Mouse (Mus musculus): ENCODE data around the gene Zfp970.
"Not testable (repeated sequence)": the region's sequence is repeated elsewhere in the genome, so short reads cannot be mapped to it uniquely, and the experiment has no call there.

The Zfp970 gene

DNA sequence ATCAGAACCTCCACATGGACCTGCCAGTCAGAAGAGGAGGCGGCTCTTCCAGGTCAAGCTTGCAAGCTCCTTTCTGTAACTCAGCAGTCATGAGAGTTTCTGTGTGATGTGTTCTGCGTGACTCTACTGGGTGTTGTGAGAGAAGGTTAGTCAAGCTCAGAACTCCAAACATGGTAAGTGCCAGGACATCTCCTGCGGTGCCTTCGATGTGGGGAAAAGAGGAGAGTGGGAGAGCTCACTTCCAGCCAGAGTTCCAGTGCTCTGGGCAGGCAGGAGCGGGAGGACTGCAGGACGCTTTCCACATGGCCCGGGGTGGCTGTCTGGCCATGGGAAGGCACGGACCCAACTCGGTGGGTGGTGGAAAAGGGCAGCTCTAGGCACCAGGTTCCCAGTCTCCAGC is at the start of gene Zfp970:
TSS of gene Zfp970 (plus strand) at position 58 of the 400 bp plus-strand sequence.
- not testable (repeated sequence) for DNase-seq (ENCODE audit: low spot score in 2 of 2)

DNA sequence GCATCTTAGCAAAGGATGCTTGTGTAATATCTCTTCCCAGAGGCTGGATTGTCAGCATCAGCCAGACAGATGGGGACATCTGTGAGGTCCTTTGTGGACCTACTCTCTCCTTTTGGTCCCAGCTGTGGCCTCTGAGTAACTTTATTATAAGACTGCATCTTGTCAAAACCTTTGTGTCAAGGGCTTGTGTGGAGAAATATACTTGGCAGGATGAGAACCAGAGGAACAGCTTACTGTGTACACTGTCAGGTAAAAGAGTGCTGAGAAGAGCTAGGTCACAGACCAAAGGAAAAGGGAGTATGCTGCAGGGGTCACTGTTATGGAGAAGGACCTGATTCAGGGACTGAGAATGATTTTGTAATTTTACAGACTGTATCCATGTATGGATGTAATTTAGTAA is 3.7 kb downstream of the Zfp970 start:
- not testable (repeated sequence) for DNase-seq (ENCODE audit: low spot score in 2 of 2)

DNA sequence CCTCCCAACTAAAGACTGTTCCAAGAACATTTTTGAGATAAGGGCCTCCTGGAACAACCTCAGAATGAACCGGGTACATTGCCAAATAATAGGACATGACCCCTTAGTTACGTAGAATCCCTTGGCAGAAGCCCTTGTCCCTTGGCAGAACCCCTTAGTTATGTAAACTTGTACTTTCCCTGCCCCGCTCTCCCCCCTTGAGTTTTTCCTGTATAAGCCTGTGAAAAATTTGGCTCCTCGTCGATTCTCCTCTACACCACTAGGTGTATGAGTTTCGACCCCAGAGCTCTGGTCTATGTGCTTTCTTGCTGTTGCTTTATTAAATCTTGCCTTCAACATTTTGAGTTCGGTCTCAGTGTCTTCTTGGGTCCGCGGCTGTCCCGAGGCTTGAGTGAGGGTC is 7.7 kb downstream of the Zfp970 start:
- DNase-seq (ENCODE audit: low spot score in 2 of 2): not testable (repeated sequence)

GRCm38 (mm10) chr2:177481971-177482370 is 17.4 kb downstream of the Zfp970 start:
- DNase-seq (ENCODE audit: low spot score in 2 of 2): not testable (repeated sequence)

DNA sequence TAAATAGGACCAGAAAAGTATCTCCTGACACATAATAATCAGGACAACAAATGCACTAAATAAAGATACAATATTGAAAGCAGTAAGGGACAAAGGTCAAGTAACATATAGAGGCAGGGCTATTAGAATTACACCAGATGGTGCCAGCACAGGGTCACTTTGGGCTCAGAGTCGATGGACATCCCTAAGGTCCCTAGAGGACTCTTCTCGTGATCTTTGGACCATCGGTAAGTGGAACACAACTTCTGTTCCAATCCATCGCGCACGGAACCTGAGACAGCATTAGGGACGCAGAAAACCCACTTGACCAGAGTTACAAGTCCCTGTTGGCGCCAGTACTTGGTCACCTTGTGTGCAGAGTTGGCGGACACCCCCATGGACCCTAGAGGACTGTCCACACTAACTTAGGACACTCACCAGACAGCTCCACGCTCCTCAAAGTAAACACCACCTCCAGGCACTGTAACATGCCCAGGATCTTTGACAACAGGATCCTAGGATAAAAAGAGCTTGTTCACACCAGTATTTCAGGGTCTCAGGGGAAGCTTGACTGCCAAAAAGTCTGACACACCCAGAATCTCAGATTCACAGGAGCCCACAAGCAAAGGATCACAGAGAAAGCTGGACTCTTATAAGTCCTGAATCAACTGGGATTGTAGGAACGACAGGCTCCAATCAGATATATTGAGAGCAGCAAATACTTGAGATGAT is 18.9 kb downstream of the Zfp970 start:
- DNase-seq (ENCODE audit: low spot score in 2 of 2): not testable (repeated sequence)

GRCm38 (mm10) chr2:177498067-177498466 is 33.5 kb downstream of the Zfp970 start, which contains the start of gene Gm14403:
Gene Gm14403, plus strand, starts transcription at chr2:177498215.
- DNase-seq (ENCODE audit: low spot score in 2 of 2): not testable (repeated sequence)

- DNase-seq (ENCODE audit: low spot score in 2 of 2): not testable (repeated sequence)
Measured at GRCm38 (mm10) chr2:177499182-177499581, 34.6 kb downstream of the Zfp970 start.

DNA sequence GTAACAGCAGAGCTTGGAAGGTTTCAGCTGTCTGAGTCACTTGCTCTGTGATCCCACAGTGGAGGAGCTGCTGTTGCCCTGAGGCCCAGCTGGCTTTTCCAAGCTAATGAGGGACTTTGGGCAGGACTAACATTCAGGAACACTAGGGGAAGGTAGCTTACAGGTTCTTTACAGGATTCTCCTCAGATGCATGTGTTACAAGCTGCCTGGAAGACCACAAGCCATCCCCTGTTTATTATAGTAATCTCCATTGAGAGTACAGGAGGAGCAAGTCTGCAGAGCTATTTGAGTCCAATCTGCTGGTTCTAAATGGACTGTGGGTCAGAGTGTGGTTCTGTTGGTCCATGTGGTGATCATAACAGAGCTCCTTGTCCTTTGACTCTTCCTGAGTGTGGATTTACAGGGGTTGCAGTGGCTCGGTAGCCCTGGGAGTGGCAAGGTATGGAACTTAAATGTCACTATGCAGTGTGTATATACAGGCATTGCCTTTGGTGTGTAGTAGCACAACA is 40.7 kb downstream of the Zfp970 start:
- DNase-seq (ENCODE audit: low spot score in 2 of 2): not testable (repeated sequence)

DNA sequence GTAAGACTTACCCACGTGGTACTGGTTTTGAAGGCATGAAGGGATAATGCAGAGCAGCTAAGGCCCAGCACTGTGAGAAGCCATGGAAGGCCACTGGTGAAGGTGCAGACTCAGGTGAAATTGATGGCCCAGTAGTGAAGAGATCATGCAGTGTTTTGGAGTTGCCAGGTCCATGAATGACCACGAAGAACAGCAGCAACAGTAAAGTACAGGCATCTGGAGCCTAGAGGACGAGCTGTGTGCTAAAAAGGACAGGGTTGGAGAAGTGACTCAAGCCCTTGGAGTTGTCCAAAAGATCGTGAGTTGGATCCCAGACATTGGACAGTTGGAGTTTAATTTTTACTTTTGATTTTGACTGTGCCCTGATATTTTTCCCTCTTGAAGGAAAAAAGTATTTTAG is 46.8 kb downstream of the Zfp970 start:
- DNase-seq (ENCODE audit: low spot score in 2 of 2): not testable (repeated sequence)

DNA sequence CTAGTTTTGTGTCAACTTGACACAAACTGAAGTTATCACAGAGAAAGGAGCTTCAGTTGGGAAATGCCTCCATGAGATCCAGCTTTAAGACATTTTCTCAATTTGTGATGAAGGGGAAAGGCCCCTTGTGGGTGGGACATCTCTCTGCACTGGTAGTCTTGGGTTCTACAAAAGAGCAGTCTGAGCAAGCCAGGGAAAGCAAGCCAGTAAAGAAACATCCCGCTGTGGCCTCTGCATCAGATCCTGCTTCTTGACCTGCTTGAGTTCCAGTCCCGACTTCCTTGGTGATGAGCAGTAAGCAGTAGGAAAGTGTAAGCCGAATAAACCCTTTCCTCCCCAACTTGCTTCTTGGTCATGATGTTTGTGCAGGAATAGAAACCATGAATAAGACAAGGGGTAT is 47.4 kb downstream of the Zfp970 start:
- not testable (repeated sequence) for DNase-seq (ENCODE audit: low spot score in 2 of 2)

- not testable (repeated sequence) for DNase-seq (ENCODE audit: low spot score in 2 of 2)
Measured at GRCm38 (mm10) chr2:177513991-177514479, 49.5 kb downstream of the Zfp970 start.

DNA sequence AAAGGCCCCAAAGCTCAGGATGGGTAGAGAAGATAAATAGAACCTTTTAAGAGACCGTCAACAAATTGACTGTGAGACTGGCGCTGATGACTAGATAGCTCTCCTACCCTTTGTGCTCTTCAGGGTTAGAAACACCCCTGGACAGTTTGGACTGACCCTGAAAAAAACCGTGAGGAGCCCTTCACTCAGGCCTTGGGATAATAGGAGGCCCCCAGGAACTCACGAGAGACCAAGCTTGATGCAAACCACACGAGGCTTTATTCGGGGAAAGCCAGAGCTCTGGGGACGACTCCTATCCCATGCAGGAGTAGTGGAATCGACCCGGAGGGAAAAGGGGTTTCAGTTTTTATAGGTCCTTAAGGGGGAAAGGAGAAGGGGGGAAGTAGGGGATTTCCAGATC is 53.2 kb downstream of the Zfp970 start:
- DNase-seq (ENCODE audit: low spot score in 2 of 2): not testable (repeated sequence)

GRCm38 (mm10) chr2:177518354-177518753 is 53.8 kb downstream of the Zfp970 start:
- not testable (repeated sequence) for DNase-seq (ENCODE audit: low spot score in 2 of 2)

DNA sequence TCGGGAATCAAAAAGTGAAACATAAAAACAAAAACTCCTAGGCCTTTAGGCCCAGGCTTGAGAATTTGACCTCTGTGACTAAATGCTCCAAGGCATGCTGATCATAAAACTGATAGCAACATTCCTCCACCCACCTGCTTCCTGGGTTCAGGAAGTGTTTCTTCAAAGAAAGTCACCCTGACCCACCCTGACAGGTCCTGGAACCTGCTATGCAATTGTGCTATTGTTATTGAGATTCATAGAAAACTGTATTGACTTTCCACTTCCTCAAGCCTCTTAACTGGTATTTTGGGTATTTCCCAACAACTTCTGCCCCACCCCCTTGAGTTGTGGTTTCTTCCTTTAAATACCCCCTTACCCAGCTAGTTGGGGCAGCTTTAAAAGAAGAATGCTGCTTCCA is 54.4 kb downstream of the Zfp970 start:
- DNase-seq (ENCODE audit: low spot score in 2 of 2): not testable (repeated sequence)

GRCm38 (mm10) chr2:177520035-177520434 is 55.5 kb downstream of the Zfp970 start:
- no peak for DNase-seq (ENCODE audit: low spot score in 2 of 2)

DNA sequence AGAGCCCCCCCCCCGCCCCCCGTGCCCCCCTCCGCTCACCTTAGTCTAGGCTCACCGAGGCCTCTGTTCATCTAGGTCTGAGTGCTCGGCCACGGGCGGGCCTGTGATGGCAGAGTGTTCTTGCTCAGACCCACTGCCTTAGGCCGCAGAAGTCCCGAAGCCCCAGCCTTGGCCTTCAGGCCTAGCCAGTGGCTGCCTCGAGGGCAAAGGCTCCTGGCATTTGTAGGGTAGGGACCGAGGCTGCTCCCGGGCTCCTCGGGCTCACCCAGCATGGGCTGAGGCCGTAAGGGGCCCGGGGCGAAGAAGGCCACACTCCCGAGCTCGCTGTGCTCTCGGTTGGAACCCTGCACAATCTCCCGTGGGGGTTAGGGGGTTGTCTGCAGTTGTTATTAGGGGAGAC is 58.5 kb downstream of the Zfp970 start:
- no peak for DNase-seq (ENCODE audit: low spot score in 2 of 2)

DNA sequence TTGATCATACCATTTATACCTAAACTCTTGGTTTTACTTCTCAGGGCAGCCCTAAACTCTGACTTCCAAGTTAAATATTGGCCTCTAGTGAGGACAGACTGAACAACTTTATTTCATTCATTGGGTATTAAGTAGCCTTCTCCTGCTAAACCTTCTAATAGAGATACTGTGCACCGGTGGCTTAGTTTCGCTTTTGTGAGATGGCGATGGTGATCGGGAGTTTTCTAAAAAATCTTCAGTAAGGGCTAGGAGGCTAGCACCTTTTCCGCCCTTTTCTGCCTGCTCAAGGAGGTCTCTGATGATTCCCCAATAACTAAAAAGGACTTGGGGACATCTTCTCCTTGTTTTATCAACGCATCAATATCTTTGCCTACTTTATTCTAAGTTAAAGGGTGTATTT is 59.1 kb downstream of the Zfp970 start:
- DNase-seq (ENCODE audit: low spot score in 2 of 2): not testable (repeated sequence)

DNA sequence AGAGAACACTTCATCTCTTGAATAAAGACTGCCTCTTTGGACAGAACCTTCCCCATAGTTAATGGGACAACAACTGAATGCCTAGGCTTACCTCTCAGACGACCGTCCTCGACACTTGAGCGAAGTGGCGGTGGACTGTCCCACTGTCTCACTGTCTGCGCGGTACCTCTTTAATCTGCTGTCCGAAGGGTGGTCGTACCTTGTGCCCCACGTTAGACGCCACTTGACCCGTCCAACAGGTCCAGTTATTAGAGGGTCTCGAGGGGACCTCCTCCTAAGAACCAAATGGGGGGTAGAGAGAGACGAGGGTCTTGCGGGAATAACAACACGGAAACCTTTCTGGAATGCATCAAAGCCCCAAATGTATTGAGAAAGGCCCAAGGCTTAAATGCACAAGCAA is 59.6 kb downstream of the Zfp970 start:
- DNase-seq (ENCODE audit: low spot score in 2 of 2): not testable (repeated sequence)

Data from right cerebral cortex, postnatal 10 days (tissue).